Mouse (Mus musculus) mature B cell (primary cell): ENCODE data around the gene Rnls.
"Not testable (repeated sequence)": the region's sequence is repeated elsewhere in the genome, so short reads cannot be mapped to it uniquely, and the experiment has no call there.

Experiments
- in situ Hi-C: fragments of 300-500 bp; cut with MboI; formaldehyde crosslinking; loops from 2 replicates; pipeline ENCODE4 v1.14.3; 2019

Rnls gene

GRCm38 (mm10) chr19:33391651-33392382 is at the start of gene Rnls:
TSS of gene Rnls (minus strand) at chr19:33392295.
- in situ Hi-C loops, result loop anchor here (25.0 kb wide), 1 partner anchor 845 kb away; no protein-coding TSS in a partner anchor

GRCm38 (mm10) chr19:33429457-33429856 is 37.4 kb upstream of the Rnls start:
- in situ Hi-C loops, result no loop called here

GRCm38 (mm10) chr19:33419368-33419767 is 27.3 kb upstream of the Rnls start:
- in situ Hi-C loops, result not testable (repeated sequence)

DNA sequence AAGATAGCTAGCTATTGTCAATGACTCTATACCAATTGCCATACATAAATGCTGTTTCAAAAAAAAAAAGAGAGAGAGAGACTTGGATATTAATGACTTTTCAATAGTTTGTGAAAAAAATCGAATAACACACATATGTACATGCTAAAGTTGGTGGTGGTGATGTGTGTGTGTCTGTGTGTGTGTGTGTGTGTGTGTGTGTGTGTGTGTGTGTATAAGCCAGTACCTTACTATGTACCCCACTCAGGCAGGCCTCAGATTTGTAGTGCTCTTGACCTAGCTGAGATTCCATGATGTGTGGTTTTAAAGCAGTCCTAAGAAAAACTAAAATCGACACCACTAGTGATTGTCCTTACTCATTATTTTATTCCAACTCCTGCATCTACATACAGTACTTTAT is 11.3 kb downstream of the Rnls start:
- in situ Hi-C loops, result loop anchor here (25.0 kb wide), 1 partner anchor 856 kb away; no protein-coding TSS in a partner anchor

- in situ Hi-C loops, result loop anchor here (25.0 kb wide), 1 partner anchor 857 kb away; no protein-coding TSS in a partner anchor
These were observed 11.7 kb downstream of the Rnls start for GRCm38 (mm10) chr19:33380386-33380785.

DNA sequence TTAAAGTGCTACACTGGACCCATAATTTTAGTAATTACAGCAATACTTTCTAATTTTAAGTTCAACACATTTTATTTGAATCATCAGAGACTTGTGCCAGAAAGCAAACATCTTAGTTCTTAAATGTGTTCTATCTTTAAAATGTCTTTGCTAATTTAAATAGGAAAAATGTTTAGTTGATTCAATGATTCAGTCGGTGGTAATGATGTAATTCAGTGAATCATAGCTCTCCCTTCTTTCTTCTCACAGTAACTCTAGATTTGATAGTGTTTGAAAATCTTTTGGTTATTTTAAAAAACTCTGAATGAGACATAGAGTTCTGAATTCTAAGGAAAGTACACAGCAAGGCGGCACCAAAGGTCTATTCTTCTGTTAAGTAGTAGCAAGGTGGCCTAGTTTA is 23.3 kb downstream of the Rnls start:
- in situ Hi-C loops, result loop anchor here (10.0 kb wide), 2 partner anchors 124 to 654 kb away; no protein-coding TSS in a partner anchor

- in situ Hi-C loops, result loop anchor here (10.0 kb wide), 2 partner anchors 122 to 652 kb away; no protein-coding TSS in a partner anchor
These were observed 25.4 kb downstream of the Rnls start for GRCm38 (mm10) chr19:33366661-33367060.

- in situ Hi-C loops, result no loop called here
These were observed 35.1 kb downstream of the Rnls start for GRCm38 (mm10) chr19:33357019-33357418.

DNA sequence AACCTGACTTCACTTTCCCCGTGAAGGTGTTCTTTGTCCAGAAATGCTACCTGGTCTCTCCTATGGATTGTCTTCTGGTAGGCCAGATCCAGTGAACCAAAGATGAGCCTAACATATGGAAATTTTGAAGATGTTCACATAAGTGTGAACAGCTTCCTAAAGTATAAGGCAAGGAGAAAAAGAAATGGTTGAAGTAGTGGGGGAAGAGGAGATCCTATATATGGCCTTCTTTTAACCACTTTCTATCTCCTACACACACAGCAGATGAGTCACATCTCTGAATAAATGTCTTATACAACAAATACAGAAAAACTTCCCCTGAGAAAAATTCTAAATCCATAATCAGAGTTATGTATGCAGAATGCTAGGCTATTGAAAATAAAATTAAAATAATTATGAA is 52.0 kb downstream of the Rnls start:
- in situ Hi-C loops, result no loop called here

GRCm38 (mm10) chr19:33326706-33327641 is 65.1 kb downstream of the Rnls start:
- in situ Hi-C loops, result no loop called here

DNA sequence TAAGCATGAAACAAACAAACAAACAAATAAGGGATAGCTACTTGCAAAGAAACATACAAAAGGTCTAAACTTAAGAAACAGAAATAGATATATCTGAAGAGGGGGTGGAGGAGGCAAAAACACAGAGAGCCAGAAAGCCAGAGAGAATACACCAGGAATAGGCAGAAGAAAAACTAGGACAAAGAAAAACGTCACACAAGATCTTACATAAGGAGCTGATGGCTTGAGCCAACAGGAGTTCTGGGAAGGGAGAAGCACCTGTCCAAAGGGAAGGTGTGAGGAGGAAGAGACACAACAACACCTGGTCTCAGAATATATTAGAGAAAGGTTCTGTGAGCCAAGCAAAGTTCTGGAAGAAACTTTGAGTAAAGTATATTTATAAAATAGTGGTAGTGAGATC is 73.3 kb downstream of the Rnls start:
- in situ Hi-C loops, result no loop called here

DNA sequence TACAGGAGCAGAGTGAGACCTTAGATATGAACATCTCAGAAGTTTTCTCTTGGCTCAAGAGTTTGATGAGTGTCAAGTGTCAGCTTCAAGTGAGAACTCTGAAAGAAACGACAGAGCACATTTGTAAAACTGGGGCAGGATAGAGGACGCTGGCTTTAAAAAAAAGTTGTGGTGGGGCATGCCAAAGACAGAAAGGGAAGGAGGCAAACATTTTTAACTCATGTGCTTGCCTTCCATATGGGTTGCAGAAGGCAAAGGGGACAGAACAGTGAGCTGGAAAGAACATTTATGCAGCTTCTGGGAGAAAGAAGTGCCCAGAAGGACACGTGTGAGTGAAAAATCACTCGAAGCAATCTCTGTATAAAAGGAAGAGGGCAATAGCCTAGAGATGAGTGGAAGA is 75.0 kb downstream of the Rnls start:
- in situ Hi-C loops, result no loop called here

GRCm38 (mm10) chr19:33299726-33300292 is 92.3 kb downstream of the Rnls start:
- in situ Hi-C loops, result no loop called here

DNA sequence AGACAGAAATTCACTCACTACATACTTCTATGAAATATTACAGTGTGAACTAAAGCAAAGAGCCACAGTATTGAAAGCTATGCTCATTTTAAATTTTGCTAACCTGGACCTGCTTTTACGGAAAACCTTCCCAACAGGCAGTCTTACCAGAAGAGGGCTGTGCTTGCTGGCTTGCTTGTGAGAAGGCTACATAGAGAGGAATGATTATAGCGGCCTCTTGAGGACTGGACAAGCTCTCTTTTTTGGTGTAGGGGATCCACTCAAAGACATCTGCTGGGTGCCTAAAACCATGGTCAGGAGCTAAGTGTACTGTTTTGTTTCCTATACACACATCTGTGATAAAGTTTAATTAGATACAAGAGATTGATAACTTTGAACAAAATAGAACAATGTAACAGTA is 95.8 kb downstream of the Rnls start:
- in situ Hi-C loops, result no loop called here

GRCm38 (mm10) chr19:33282985-33283384 is 109.1 kb downstream of the Rnls start:
- in situ Hi-C loops, result no loop called here

DNA sequence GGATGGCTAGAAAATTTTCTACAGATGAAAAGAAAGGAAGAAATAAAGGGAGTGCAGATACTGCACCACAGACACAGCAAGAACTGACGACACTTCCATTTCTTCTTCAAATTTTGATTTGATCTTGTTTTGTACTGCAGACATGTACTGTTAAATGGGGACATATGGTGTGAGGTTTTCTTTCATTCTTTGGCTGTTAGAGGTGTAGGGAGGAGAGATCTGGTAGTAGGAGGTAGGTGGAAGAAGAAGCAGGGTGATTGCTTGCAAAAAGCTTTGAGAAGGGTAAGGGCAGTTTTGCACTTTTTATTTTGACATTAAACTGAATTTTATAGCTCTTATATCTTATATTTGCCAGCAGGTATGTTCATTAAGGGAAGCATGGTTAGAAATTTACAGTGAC is 115.7 kb downstream of the Rnls start:
- in situ Hi-C loops, result no loop called here

- in situ Hi-C loops, result no loop called here
These were observed 118.4 kb downstream of the Rnls start for GRCm38 (mm10) chr19:33273676-33274075.

- in situ Hi-C loops, result no loop called here
These were observed 120.5 kb downstream of the Rnls start for GRCm38 (mm10) chr19:33271571-33271970.

DNA sequence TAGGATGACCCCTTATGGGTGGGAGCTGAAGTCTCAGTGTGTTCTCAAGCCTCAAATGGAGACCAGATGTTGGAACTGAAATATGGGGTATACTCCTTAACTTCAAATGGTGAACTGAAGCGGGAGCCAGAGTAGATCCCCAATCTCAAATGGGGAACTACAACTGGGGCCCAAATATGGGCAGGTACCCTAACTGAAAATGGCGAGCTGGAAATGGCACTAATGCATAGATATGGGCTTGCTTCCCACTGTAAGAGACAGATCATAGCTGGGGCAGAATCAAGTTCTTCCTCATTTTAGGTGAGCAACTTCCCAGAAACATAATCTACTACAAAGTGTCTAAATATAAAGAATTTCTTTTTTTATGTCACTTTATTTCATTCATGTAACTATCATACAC is 121.9 kb downstream of the Rnls start:
- in situ Hi-C loops, result no loop called here

- in situ Hi-C loops, result no loop called here
These were observed 124.1 kb downstream of the Rnls start for GRCm38 (mm10) chr19:33268044-33268443.

DNA sequence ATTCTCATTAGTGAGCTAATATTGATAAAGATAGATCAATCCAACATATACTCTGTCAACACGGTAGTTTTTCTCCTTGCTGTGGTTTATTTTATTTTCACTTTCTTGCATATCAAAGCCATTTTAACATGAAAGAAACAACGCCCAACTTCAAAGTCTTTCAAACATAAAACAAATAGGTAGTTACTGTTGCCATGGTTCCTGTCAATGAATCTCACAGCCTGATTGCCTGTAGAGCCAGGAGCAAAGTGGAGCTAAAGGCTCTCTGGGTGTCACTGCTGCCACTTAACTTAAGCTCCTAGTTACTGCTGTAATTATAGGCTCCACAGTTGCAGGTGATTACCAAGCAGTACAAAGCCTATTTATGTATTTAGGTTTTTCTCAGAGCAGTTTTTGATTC is 126.8 kb downstream of the Rnls start:
- in situ Hi-C loops, result no loop called here
